Mouse (Mus musculus) spleen, adult 2 months (tissue): ENCODE results near the gene Art5.

Experiments used
- CTCF ChIP-seq: fragments of 200-500 bp; IDR thresholded peaks from 2 replicates; pipeline ENCODE4 v1.5.1; 2011; ENCODE audit warnings: mild to moderate bottlenecking, inconsistent platforms; ENCODE audit not compliant: insufficient read depth, insufficient read length, insufficient replicate concordance; ENCODE audit errors: extremely low read depth
- POLR2A ChIP-seq: fragments of 200-500 bp; IDR thresholded peaks from 2 replicates; pipeline ENCODE4 v1.6.1; 2011; ENCODE audit warnings: low read depth, low read length, inconsistent platforms

DNA sequence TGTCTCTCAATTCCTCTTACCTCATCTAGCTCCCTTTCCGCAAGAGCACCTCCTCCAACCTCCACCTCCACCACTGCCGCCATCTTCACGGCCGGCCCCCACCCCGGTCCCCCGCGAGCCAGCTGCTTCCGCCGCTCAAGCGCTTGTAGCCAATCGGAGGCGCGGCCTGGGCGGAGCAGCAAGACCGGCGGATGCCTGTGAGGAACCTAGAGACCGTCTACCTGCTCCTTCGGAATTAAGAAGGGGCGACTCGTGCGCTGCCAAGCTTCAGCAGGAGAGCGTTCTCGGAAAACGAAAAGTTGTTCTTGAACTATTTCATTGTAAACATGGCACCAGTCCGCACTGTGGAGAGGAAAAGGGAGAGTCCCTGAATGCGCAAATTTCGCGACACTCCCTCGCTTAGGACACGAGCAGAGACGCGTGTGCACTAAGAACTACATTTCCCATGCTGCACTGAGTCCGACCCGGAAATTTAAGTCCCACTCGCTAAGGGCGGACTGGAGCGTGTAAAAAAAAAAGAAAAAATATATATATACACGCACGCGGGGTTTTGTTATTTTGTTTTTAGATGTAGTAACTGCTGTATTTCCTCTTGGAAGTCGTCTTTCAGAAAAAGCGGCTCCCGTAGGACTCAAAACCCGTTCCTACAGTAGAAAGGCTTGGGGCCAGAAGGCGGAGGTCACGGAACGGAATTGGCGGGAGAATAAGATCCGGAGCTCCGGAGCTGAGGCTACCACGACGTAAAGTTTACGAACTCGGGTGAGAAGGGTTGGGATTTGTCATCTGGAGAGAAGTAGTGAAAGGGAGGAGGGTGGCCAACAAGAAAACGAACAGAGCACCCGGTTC lies 44.0 kb downstream of the Art5 start, which contains the start of the genes Rnf121, Xndc1 and Xntrpc:
- TF ChIP-seq CTCF: no peak
- peak; percentile 29 for TF ChIP-seq POLR2A
